Mouse (Mus musculus) adrenal gland, adult 8-10 months (tissue): ENCODE results near the gene B430306N03Rik. TPM values are rescaled to one million over a fixed set of nuclear protein-coding genes. Genes with fewer than 3 reads are reported as not detected.
"Not testable (repeated sequence)": the region's sequence is repeated elsewhere in the genome, so short reads cannot be mapped to it uniquely, and the experiment has no call there.

Experiments used
- DNase-seq: peaks from one replicate; pipeline ENCODE4 v3.0.0; 2022
- total RNA-seq, 4 experiments: library from RNA; stranded (reverse); gene quantifications; 2 replicates each; pipeline ENCODE4 v1.2.4; 2022

Gene B430306N03Rik
- total RNA-seq, 4 experiments from 2014 or later, result 0.35 to 0.65 (median 0.54) TPM

DNA sequence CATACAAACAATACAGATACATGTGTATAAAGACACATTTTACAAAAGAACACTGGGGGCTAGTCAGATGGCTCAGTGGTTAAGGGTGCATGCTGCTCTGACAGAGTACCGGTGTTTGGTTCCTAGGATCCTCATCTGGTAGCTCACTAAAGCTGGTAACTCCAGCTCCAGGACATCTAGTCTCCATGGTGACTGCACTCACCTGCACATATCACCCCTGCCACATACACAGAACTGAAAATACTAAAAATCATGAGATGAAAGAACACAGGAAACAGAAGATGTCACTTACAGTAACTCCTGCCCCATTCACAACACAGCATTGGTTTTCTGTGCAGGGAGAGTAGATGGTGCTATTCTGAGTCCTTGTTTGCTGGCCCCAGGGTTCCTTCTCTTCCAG lies 2.7 kb downstream of the B430306N03Rik start:
- no peak for DNase-seq

DNA sequence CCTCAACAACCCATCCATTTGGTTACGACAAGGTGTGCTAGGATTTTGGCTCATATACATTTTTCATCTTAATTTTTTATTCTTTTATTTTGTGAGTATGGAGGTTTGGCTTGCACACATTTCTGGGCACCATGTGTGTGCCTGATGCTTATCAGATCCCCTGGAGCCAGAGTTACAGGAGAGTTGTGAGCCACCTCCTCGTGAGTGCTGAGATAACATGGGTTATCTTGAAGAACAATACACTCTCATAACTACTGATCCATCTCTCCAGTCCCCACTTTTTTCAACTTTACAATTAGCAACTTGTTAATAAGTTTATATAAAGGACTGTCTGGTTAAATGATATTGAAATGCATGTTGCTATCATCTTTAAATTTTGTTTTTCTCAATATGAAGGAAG lies 5.3 kb downstream of the B430306N03Rik start:
- no peak for DNase-seq

DNA sequence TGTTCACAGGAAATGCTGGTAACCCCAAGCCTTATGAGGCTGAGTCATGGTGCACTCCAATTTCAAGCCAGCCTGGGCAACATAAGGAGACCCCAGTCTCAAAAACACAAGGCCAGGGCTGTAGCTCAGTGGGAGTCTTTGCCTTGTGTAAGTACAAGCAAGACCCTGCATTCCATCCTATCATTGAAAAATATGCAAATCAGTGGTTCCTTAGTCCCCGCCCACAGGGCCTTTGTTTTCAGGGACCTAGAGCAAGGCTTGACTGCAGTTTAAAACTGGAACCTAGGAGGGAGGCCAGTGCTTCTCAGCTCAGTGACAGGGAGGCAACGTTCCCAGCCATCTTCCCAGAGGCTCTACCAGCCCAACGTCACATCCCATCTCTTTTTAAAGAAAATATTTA lies 7.3 kb downstream of the B430306N03Rik start:
- DNase-seq, result no peak

DNA sequence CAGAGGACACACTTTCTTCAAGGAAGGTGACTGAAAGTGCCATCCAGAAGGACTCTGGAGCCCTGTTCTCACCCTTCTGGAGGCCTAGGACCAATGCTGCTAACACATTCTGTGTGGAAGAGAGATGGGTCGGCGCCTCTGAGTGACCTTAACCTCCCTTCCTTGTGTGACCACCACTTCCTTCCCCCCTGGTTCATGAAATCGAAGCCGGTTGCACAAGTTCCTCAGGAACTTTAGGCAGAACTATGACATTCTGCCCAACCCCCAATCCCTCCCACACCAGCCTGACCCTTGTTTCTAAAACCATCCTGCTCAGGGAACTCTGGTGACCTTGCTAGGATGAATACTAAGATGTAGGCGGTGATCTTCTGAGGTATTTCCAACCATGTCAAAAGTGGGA lies 8.3 kb downstream of the B430306N03Rik start:
- no peak for DNase-seq

DNA sequence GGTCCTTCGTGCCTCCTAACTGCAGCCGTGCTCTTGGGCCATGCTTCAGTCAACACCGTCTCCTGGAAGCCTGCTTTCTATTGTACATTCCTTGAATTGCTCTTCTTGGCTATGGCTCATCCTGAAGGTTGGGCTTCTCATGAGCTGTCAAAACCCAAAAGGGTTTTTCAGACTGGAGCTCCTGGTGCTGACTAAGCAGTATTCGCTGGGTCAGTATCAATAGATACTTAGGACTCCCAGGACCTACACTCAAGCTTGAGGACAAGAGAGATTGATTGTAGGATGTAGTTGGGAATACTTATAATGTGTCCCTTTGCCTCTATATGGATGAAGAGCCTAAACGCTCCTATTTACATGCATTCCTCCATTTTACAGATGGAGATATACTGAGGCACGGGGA lies 9.2 kb downstream of the B430306N03Rik start:
- no peak for DNase-seq

DNA sequence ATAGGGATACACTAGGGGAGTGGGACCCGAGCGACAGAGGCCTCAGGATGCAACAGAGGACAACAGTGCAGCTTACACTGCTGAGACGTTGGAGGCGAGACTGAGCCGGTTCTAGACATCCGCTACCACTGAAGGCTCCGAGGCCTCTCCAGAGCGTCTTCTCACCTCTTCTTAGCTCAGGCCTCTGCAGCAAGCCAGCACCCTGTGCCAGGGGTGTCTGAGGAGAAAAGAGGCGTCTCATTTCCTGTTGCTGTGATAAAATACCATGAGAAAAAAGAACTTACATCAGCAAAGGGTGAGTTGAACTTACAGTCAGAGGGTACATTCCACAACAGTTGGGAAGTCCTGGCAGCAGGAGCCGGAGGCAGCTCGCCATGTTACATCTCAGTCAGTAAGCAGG lies 9.7 kb downstream of the B430306N03Rik start:
- DNase-seq, result no peak

DNA sequence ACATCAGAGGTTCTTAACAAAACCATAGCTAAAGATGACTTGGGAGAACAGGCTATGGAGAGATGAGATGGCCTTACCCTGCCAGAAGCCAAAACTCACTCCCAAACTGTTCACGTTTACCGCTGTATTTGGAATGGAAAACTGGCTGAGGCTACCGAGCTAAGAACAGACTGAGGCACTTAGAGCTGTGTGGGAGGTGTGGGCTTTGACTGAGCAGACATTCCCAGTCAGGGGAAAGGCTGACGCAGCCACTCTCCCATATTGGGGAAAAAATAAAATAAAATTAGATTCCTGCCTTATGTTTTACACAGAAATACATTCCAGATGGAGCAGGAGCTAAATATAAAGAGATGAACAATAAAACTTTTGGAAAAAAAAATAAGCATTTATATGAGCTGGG lies 10.7 kb downstream of the B430306N03Rik start:
- no peak for DNase-seq

DNA sequence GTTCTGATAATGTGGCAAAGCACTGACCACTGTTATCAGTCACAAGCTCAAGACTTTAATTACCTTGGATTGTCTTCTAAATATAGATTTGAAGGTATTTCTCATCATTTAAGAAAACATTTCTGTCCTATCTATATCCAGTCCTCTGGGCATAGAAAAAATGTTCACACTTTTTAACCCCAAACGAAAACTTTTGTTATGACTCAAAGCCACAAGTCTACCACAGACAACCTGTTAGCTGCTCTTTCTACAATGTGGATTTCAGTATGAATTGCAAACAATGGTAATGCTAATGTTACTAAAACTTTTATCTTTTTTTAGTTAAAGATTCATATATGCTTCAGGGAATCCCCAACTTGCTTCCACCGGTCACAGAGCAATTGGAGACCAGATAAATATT lies 16.6 kb downstream of the B430306N03Rik start:
- no peak for DNase-seq

DNA sequence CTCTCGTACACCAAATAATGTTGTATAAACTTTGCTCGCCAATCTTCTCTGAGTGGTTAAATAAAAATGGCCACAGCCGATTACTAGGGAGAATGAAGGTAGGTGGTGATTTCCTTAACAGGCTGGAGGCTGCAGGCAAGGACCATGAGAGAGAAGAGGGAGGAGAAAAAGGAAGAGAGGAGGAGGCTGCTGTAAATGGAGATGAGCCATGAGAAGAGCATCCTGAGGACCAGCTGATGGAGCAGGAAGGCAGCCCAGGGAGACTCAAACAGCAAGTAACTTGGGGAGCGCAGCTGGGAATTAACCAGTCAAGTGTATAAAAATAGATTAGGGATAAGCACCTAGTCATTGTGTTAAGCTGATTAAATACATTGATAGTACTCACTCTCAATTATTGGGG lies 18.2 kb downstream of the B430306N03Rik start:
- no peak for DNase-seq

DNA sequence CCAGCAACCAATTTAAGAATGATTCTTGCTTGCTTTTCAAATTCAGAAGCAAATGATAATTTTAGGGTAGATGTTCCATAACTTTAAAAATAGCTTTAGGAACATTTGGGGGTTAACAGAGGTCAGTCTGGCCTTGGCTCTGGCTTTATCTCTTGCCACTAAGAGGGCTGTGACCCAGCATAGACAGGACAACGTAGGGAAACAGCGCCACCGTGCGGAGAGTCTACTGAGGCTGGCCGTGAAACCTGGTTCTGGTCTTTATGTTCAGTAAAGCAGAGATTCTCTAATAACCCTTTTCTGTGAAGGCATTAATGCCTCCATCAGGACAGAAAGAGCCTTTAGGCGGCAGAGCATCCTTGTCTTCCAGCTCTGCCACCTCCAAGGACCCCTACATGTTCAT lies 20.9 kb downstream of the B430306N03Rik start:
- DNase-seq, result peak; percentile 61

DNA sequence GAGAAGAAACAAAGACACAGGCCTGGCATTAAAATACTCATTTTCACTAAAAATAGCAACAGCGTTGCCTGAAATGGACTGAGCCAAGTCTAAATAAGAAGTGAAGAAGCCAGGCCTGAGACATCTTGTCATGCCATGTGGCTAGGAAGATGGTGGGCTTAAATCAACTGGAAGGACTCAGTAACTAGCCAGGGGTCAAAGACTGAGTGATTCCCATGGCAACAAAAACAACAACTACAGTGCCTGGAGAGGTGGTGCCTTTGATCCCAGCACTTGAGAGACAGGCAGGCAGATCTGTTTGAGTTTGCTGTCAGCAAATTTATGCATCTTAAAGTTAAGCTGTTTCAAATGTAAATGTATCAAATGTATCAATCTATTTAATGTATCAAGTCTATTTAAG lies 24.3 kb downstream of the B430306N03Rik start:
- no peak for DNase-seq

DNA sequence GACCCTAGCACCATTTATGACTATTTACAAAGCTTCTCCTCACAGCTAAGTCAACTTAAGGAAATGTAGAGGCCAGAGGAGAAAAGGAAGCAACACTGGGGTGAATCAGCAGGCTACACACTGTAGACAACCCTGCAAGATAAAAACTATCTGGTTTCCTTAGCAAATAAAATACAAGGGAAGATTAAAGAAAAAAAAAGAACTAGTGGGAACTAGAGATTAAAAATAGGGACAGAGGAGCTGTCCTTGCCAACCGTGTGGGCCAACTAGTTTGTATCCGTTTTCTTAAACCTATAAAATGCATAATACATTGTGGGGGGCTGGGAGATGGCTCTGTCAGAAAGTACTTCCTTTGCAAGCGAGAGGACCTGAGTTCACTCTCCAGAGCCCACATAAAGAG lies 26.0 kb downstream of the B430306N03Rik start:
- DNase-seq, result no peak

DNA sequence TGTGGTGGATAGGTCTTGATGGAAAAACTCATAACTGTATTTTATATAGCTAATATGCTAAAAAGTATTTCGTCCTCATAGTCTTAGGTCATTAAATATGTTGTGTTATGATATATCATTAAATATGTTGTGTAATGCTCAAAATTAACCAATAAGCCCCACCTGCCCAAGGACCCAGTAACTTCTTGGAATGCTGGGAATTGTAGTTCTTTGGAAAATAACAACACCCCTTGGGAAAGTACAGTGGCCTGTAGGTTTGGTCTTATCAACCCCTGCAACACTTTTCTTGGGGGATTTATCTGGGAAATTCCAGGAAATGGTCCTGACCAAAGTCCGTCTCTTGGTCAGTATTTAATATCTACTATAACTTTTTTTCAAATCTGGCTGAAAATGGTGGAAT lies 27.1 kb downstream of the B430306N03Rik start:
- DNase-seq, result no peak

DNA sequence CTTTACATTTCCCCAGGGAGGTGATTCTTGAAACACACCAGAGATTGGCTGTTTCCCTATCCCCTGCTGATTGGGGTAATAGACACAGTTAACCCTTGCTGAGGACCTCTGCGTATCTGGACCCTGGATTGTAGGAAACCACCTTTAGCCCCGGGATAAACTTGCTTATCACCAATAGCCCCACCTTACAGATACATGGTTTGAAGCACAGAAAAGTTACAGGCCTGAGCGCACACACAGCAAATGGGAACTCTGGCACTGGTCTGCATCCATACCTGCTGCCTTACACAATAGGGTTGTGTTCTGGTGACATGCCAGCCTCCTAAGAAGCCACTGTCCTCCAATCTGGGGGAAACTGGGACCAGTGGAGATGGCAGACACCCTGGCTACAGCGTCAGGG lies 29.9 kb downstream of the B430306N03Rik start:
- no peak for DNase-seq

DNA sequence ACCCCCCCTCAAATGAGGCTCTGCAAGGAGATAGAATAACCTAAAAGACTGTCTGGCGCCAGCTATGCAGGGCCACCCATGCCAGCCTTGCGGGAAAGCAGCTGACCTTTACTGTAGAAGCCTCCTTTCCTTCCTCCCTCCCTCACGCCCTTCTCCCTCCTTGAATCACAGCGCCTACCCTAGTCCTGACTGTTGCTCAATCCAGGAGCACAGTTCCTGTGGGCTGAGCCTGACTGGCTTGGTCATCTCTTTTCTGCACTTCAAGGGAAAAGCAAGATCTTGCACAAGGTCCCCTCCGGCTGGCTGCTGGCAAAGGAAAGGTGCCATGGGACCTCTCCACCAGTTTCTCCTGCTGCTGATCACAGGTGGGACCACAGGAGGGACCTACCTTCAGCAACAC lies 30.3 kb downstream of the B430306N03Rik start, which contains the start of gene Trem2:
Gene Trem2 (plus strand): TSS at position 171 of the 400 bp plus-strand sequence.
- DNase-seq, result peak; percentile 43

DNA sequence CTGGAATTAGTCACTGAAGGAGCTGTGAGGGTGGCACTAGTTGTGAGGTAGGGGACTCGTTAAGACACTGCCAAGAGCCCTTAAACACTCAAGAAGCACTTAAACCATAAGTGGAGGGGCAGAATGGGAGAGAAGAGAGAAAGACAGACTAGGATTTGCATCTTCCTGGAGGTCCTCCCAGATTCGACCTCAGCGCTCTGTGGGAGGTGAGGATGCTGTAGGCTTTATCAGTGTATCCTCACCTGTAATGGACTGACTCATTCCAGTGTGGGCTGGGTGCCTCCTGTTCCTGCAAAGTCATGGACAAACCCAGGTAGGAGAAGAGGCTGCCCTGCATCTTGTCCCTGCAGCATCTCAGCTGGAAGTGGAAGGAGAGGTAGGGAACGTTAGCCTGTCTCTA lies 30.9 kb downstream of the B430306N03Rik start:
- DNase-seq, result no peak

DNA sequence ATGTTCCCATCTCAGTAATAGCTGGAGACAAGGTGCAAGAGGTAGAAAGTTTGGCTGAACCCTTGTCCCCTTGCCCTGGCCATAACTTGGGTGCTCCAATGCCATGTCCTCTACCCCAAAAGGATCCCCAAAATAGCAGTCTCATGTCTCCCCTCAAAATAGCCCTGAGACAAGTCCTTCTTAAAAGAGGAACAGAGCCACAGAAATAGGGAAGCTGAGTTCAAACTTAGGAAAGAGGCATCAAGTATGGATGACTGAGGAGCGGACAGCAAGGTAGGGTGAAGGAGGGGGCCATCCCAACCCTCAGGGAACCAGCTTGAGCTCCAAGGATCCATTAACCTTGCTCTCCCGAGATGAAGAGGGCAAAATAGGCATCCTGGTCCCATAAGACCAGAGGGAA lies 31.3 kb downstream of the B430306N03Rik start:
- DNase-seq, result no peak

DNA sequence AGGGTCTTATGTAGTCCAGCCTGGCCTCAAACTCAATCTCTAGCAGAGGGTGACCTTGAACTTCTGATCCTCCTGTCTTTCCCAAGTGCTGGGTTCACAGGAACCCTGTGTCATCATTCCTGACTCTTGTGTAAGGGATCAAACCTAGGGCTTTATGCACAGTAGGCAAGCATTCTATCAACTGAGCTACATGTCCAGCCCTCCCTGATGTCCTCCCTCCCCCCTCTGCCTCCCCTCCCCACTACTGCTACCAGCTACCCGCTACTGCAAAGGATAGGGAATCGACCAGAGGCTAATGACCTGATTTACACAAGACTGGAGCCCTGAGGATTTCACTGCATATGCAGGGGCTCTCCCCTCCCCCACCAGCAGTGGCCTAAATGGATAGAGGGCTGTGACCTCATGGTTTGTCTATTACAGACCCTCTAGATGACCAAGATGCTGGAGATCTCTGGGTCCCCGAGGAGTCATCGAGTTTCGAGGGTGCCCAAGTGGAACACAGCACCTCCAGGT lies 34.8 kb downstream of the B430306N03Rik start:
- no peak for DNase-seq

DNA sequence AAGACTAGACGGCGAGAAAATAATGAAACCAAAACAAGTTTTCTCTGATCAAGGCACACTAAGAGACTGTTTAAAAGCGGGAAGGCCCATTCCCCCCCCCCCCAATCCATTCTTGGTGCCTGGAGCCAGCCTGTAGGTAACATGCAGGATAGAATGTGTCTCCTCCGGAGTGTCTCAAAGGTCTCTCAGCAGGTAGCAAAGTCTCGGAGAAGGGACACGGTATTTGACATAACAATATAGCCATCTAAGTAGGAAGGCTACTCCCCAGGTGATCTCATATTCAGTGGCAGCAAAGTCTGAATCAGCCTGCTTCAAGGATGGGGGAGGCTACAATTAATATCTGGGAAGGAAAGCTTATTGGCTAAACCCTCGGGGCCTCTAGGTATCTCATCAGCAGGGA lies 37.0 kb downstream of the B430306N03Rik start:
- DNase-seq, result not testable (repeated sequence)

DNA sequence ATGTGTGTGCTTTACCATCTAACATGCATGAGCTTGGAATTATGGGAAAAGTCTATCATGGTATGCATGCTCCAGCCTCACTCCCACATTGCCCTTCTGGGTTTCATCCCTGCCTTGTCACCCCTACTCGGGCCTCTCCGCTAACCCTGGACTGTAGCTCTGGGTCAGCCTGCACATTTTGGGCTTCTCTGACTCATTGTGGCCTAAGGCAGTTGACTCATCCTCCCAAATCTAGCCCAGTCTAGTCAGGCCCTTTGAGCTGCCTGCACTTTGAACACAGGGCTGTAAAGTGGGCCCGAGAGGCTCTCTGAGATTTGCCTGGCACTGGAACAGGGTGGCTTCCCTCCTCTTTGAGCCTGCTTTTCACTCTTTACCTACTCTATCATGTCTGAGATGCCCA lies 39.9 kb downstream of the B430306N03Rik start:
- peak; percentile 25 for DNase-seq

DNA sequence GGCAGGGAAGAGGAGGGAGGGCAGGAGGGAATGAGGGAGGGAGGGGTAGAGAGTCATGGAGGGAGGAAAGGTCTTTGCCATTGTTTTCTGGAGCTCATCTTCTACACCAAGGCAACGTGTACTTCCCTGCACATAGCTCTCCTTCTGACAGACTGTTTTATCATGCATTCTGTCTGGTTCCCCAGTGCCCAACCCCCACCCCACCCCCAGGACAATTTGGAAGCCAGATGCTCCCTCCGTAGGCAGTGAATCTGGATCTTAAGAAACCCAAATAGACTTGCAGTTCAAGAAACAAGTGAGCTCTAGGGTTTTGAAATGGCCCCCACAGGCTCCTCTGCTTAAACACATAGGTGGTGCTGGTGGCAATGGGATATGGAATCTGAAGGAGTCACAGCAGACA lies 42.0 kb downstream of the B430306N03Rik start:
- no peak for DNase-seq

DNA sequence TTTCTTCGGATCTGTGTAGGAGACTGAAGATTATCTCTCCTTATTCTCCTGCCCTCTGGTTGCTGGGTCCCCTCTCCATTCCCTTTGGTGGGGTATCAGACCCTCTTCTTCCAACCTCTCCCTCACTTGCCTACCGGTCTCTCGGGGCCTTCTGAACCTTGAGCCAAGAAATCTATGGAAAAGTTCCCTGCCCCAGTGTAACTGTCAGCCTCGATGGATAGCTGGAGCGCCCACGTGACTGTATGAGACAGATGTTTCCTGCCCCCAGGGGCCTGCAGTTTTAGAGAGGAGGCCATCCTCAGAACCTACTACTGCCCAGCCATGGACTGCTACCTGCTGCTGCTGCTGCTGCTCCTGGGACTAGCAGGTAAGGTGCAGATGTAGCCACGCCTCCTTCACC lies 43.7 kb downstream of the B430306N03Rik start, which contains the start of gene Treml1:
Gene Treml1 (plus strand): TSS at position 301 of the 400 bp plus-strand sequence.
- DNase-seq, result no peak

DNA sequence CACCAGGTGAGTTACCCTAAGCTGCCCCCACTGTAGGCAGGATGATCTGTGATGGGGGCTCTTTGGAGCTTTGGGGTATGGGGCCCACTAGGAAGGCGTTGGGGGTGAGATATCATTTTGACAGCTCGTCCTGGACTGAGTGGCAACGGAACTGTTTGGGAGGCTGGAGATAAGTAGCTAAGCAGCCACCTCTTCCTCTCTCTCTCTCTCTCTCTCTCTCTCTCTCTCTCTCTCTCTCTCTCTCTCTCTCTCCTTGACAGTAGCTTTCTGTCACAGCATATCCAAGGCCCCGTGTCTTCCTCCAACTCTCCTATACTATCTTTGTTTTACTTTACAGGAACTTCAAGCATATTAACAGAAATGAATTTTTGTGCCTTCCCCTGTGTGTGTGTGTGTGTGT lies 44.5 kb downstream of the B430306N03Rik start:
- DNase-seq, result no peak

DNA sequence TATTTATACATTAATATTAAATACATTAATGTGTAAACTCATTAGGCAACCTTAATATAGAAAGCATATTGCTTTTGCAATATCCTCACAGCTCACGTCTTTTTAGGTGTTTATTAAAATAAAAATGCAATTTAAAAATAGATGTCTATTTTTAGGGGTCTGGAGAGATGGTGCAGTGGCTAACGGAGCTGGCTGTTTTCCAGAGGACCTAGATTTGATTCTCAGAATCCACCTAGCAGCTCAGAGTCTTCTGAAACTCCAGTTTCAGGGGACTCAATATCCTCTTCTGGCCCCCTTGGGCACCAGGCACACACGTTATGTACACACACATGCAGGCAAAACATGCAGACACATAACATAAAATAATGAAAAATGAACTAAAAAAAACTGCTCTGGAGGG lies 46.4 kb downstream of the B430306N03Rik start:
- no peak for DNase-seq

DNA sequence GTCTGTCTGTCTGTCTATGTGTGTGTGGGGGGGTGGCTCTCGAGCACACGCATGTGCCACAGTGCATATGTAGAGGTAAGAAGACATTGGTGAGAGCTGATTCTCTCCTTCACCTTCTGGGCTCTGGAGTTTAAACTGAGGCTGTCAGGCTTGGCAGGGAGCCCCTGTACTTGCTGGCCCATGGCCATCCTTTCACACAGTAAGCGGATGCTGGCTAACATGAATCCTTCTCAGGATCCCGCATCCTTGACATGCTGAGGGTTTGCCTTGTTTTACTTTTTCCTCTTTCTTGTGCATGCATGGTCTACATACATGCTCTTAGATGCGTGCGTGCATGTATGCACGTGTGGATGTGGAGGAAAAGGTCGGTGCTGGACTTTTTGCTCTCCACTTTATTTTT lies 47.0 kb downstream of the B430306N03Rik start:
- no peak for DNase-seq
